Mouse (Mus musculus) lung, postnatal 25 days (tissue): ENCODE data around the gene Gm8122.
"Not testable (repeated sequence)": the region's sequence is repeated elsewhere in the genome, so short reads cannot be mapped to it uniquely, and the experiment has no call there.

Experiments
- DNase-seq: peaks from one replicate; pipeline ENCODE4 v3.0.0; 2022; ENCODE audit warnings: low spot score

Gm8122 gene

GRCm38 (mm10) chr14:43235204-43235603 lies at the start of gene Gm8122:
TSS of gene Gm8122 (minus strand) at chr14:43235304.
- DNase-seq = not testable (repeated sequence)

- not testable (repeated sequence) for DNase-seq
Measured at GRCm38 (mm10) chr14:43278681-43279080, 43.6 kb upstream of the Gm8122 start.

GRCm38 (mm10) chr14:43278146-43278545 lies 43.0 kb upstream of the Gm8122 start:
- DNase-seq = not testable (repeated sequence)

GRCm38 (mm10) chr14:43277468-43277867 lies 42.4 kb upstream of the Gm8122 start:
- not testable (repeated sequence) for DNase-seq

- DNase-seq = not testable (repeated sequence)
Measured at GRCm38 (mm10) chr14:43275752-43276151, 40.6 kb upstream of the Gm8122 start.

GRCm38 (mm10) chr14:43274986-43275511 lies 39.9 kb upstream of the Gm8122 start, which contains the start of gene Gm9732:
TSS of gene Gm9732 (plus strand) at chr14:43275036.
- DNase-seq = not testable (repeated sequence)

GRCm38 (mm10) chr14:43273161-43273560 lies 38.1 kb upstream of the Gm8122 start:
- DNase-seq = not testable (repeated sequence)

- not testable (repeated sequence) for DNase-seq
Measured at GRCm38 (mm10) chr14:43269211-43269610, 34.1 kb upstream of the Gm8122 start.

- not testable (repeated sequence) for DNase-seq
Measured at GRCm38 (mm10) chr14:43268521-43269084, 33.5 kb upstream of the Gm8122 start.

GRCm38 (mm10) chr14:43263421-43263820 lies 28.3 kb upstream of the Gm8122 start:
- not testable (repeated sequence) for DNase-seq

GRCm38 (mm10) chr14:43258349-43258748 lies 23.2 kb upstream of the Gm8122 start, which contains the start of gene Gm8126:
TSS of gene Gm8126 (plus strand) at chr14:43258649.
- not testable (repeated sequence) for DNase-seq

GRCm38 (mm10) chr14:43256511-43256910 lies 21.4 kb upstream of the Gm8122 start:
- DNase-seq = not testable (repeated sequence)

GRCm38 (mm10) chr14:43250549-43251253 lies 15.6 kb upstream of the Gm8122 start:
- DNase-seq = not testable (repeated sequence)

GRCm38 (mm10) chr14:43249611-43250170 lies 14.6 kb upstream of the Gm8122 start:
- DNase-seq = not testable (repeated sequence)

- DNase-seq = not testable (repeated sequence)
Measured at GRCm38 (mm10) chr14:43237769-43238168, 2.7 kb upstream of the Gm8122 start.
